Comparison of ENCODE assay signal across 22 mouse cellular contexts in the genomic region with DNA sequence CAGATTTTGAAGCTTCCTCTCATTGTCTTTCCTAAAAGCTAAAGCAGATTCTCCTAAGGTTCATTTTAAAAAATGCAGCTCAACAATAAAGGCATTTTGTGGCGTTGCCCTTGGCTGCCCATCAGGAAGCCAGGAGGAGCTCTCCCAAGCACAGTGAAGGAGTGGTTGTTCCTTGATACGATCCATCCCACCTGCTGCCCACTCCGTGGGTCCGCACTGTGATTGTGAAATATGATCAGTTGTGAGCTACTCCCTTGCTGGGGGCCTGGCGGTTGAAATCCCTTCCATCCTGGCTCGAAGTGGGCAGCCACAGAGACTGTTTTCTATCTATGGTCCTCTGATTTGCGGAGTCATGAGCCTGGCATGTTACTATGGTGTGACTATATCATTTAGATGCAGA.
DNase-seq lines count a peak whose midpoint lies in the region; ATAC-seq lines count a peak whose summit lies in the region.
"Had no signal": no experiment of that assay in that cellular context is flagged by ENCODE, and none has a peak within 500 bp of the region (broad histone marks: within the 10 kb centered on the region; RNA-seq: fewer than 3 reads in every experiment).

No protein-coding gene starts in this region.

- no peak overlapping the region for H3K4me2 ChIP-seq in kidney, embryonic 15.5 days
- no peak overlapping the region for H3K4me2 ChIP-seq in midbrain, embryonic 11.5 days
- no peak overlapping the region for H3K4me2 ChIP-seq in midbrain, embryonic 15.5 days
- H3K4me2 ChIP-seq: heart, embryonic 12.5 days; heart, embryonic 15.5 days; hindbrain, embryonic 14.5 days had no signal

- peak; percentile 71 for DNase-seq in heart, adult 11 months
- no peak for DNase-seq in heart, postnatal 14 days
- DNase-seq in kidney, adult 11 months, result no peak
- peak; percentile 78 for DNase-seq in midbrain, embryonic 11.5 days (ENCODE audit: low spot score, missing footprints)
- DNase-seq: adrenal gland, postnatal 10 days; adrenal gland, postnatal 36 days; cerebellum, adult 18-20 months; cerebellum, adult 9-10 months; cerebellum, postnatal 14 days; forebrain, postnatal 0 days; gastrocnemius, adult 2 months; gastrocnemius, postnatal 14 days; heart, adult 18-20 months; heart, postnatal 10 days; heart, postnatal 4 days had no signal

- 38% methylated on average over 7 of the region's 7 CpGs for WGBS in kidney, embryonic 15.5 days
- 78% methylated on average over 7 of the region's 7 CpGs for WGBS in midbrain, embryonic 11.5 days
- 81% methylated on average over 7 of the region's 7 CpGs for WGBS in midbrain, embryonic 15.5 days

- no peaks in the 10 kb centered on the region for H3K27me3 ChIP-seq in kidney, embryonic 15.5 days
- no peaks in the 10 kb centered on the region for H3K27me3 ChIP-seq in midbrain, embryonic 11.5 days (ENCODE audit: control insufficient read depth, insufficient read depth, low read length)
- no peaks in the 10 kb centered on the region for H3K27me3 ChIP-seq in midbrain, embryonic 15.5 days (replicated peaks)
- H3K27me3 ChIP-seq: heart, embryonic 12.5 days; heart, embryonic 15.5 days had no signal

- H3K36me3 ChIP-seq in kidney, embryonic 15.5 days, result no peaks in the 10 kb centered on the region
- no peaks in the 10 kb centered on the region for H3K36me3 ChIP-seq in midbrain, embryonic 11.5 days (ENCODE audit: control insufficient read depth, insufficient read depth, low read length)
- no peaks in the 10 kb centered on the region for H3K36me3 ChIP-seq in midbrain, embryonic 15.5 days (replicated peaks)
- H3K36me3 ChIP-seq: heart, embryonic 12.5 days; heart, embryonic 15.5 days had no signal

- no peak overlapping the region for H3K9ac ChIP-seq in kidney, embryonic 15.5 days
- no peak overlapping the region for H3K9ac ChIP-seq in midbrain, embryonic 11.5 days (ENCODE audit: low read length)
- no peak overlapping the region for H3K9ac ChIP-seq in midbrain, embryonic 15.5 days
- H3K9ac ChIP-seq: forebrain, postnatal 0 days; heart, embryonic 12.5 days; heart, embryonic 15.5 days; hindbrain, embryonic 14.5 days had no signal

- H3K4me3 ChIP-seq in kidney, embryonic 15.5 days (replicated peaks), result no peak overlapping the region
- H3K4me3 ChIP-seq in midbrain, embryonic 11.5 days (ENCODE audit: low read depth, low read length), result no peak overlapping the region
- no peak overlapping the region for H3K4me3 ChIP-seq in midbrain, embryonic 15.5 days
- H3K4me3 ChIP-seq: gastrocnemius, adult 2 months; heart, embryonic 12.5 days; heart, embryonic 15.5 days had no signal

- intact Hi-C loops in heart, postnatal 14 days (cut with DNase I), result no loop called here

- peak; percentile 79 for ATAC-seq in kidney, embryonic 15.5 days (replicated peaks; ENCODE audit: low FRiP score)
- no peak for ATAC-seq in midbrain, embryonic 11.5 days (ENCODE audit: low FRiP score)
- ATAC-seq in midbrain, embryonic 15.5 days (replicated peaks), result no peak
- ATAC-seq: forebrain, embryonic 14.5 days; forebrain, postnatal 0 days; hindbrain, postnatal 0 days had no signal

- 0 out of 2 replicates have a peak, but pooled peaks cover 7% of the 10 kb centered on the region for H3K4me1 ChIP-seq in kidney, embryonic 15.5 days
- no peaks in the 10 kb centered on the region for H3K4me1 ChIP-seq in midbrain, embryonic 11.5 days (ENCODE audit: control insufficient read depth, insufficient read depth, low read length)
- H3K4me1 ChIP-seq in midbrain, embryonic 15.5 days, result no peaks in the 10 kb centered on the region

- no peaks in the 10 kb centered on the region for H3K9me3 ChIP-seq in kidney, embryonic 15.5 days (replicated peaks)
- no peaks in the 10 kb centered on the region for H3K9me3 ChIP-seq in midbrain, embryonic 11.5 days (ENCODE audit: control insufficient read depth, low read length)
- H3K9me3 ChIP-seq in midbrain, embryonic 15.5 days, result no peaks in the 10 kb centered on the region
- H3K9me3 ChIP-seq: heart, embryonic 15.5 days had no signal

- 0 out of 2 replicates have a peak overlapping the region, but pooled peaks have one; percentile 6 for H3K27ac ChIP-seq in kidney, embryonic 15.5 days
- H3K27ac ChIP-seq in midbrain, embryonic 11.5 days (ENCODE audit: low read depth, low read length), result no peak overlapping the region
- no peak overlapping the region for H3K27ac ChIP-seq in midbrain, embryonic 15.5 days
- H3K27ac ChIP-seq: gastrocnemius, adult 2 months; heart, embryonic 15.5 days; hindbrain, embryonic 14.5 days; hindbrain, postnatal 0 days had no signal

Comparison
In these comparisons a context has a peak if more than half of its experiments do, and no peak if none do; other contexts are left out.
1. DNase-seq: peak in heart, adult 11 months (single experiment) and midbrain, embryonic 11.5 days (single experiment); none in heart, postnatal 14 days (0 of 2) and kidney, adult 11 months (single experiment).